In genomic region chr6:146674881-146675536, GRCm38 (mm10) we compare ENCODE assay signal across 11 mouse cellular contexts. TPM values are rescaled to one million over a fixed set of nuclear protein-coding genes. Genes with fewer than 3 reads are reported as not detected.
A peak's percentile ranks its signal among the peaks of the same experiment; 100 is the strongest.
DNase-seq lines count a peak whose midpoint lies in the region; ATAC-seq and TF ChIP-seq lines count a peak whose summit lies in the region.
"Had no signal": no experiment of that assay in that cellular context is flagged by ENCODE, and none has a peak within 500 bp of the region (broad histone marks: within the 10 kb centered on the region; RNA-seq: fewer than 3 reads in every experiment).

No protein-coding gene starts in this region.

- 0 out of 2 replicates have a peak, but pooled peaks have one; percentile 51 for ATAC-seq in limb, embryonic 13.5 days (ENCODE audit: low FRiP score, low read depth)
- ATAC-seq in heart, embryonic 16.5 days (replicated peaks; ENCODE audit: extremely low read depth, insufficient read depth, low FRiP score): peak; percentile 70

- no peaks in the 10 kb centered on the region for H3K79me2 ChIP-seq in myocyte (ENCODE audit: control insufficient read depth, insufficient read depth)

- H3K9me3 ChIP-seq in limb, embryonic 13.5 days: 0 out of 2 replicates have a peak, but pooled peaks cover 10% of the 10 kb centered on the region
- no peaks in the 10 kb centered on the region; the same call in 1 of the 2 replicates for H3K9me3 ChIP-seq in limb, embryonic 10.5 days (replicated peaks)
- peaks cover 13% of the 10 kb centered on the region for H3K9me3 ChIP-seq in heart, embryonic 16.5 days (replicated peaks; ENCODE audit: control insufficient read depth, low read length)

- WGBS in limb, embryonic 13.5 days: 74% methylated on average over 4 of the region's 4 CpGs
- WGBS in limb, embryonic 10.5 days: 80% methylated on average over 4 of the region's 4 CpGs
- 21% methylated on average over 4 of the region's 4 CpGs for WGBS in heart, embryonic 16.5 days

- DNase-seq in limb, embryonic 10.5 days (ENCODE audit: low spot score): no peak
- DNase-seq in Muller cell, postnatal 12 days (ENCODE audit: inconsistent ontology term): peak; percentile 42
- no peak for DNase-seq in frontal cortex, postnatal 10 days (ENCODE audit: low spot score in 2 of 2)
- no peak for DNase-seq in spleen, adult 12 weeks (ENCODE audit: low spot score)
- DNase-seq in frontal cortex, adult 2 months (ENCODE audit: extremely low spot score in 1 of 2, low spot score in 1 of 2): no peak

- TF ChIP-seq POLR2A in myocyte (IDR thresholded peaks at IDR 0.05; ENCODE audit: insufficient read length, low read depth): no peak

- H3K27ac ChIP-seq in limb, embryonic 13.5 days: peak overlapping the region; percentile 23; the same call in 1 of the 2 replicates
- H3K27ac ChIP-seq in limb, embryonic 10.5 days: no peak overlapping the region
- H3K27ac ChIP-seq in heart, embryonic 16.5 days (ENCODE audit: low read length): peak overlapping the region; percentile 79
- H3K27ac ChIP-seq: embryonic facial prominence, embryonic 13.5 days; hindbrain, embryonic 10.5 days had no signal

- no peaks in the 10 kb centered on the region for H3K36me3 ChIP-seq in limb, embryonic 13.5 days
- H3K36me3 ChIP-seq in limb, embryonic 10.5 days: no peaks in the 10 kb centered on the region
- no peaks in the 10 kb centered on the region for H3K36me3 ChIP-seq in heart, embryonic 16.5 days (ENCODE audit: control insufficient read depth, insufficient read depth)
- H3K36me3 ChIP-seq in myocyte (ENCODE audit: control insufficient read depth, insufficient read depth): no peaks in the 10 kb centered on the region
- H3K36me3 ChIP-seq: embryonic facial prominence, embryonic 13.5 days; hindbrain, embryonic 10.5 days had no signal

- H3K4me2 ChIP-seq in limb, embryonic 13.5 days (replicated peaks): no peak overlapping the region
- H3K4me2 ChIP-seq in heart, embryonic 16.5 days (ENCODE audit: low read depth, low read length): peak overlapping the region; percentile 4; the same call in 1 of the 2 replicates
- H3K4me2 ChIP-seq in myocyte (ENCODE audit: low read depth): peak overlapping the region; percentile 85
- H3K4me2 ChIP-seq: embryonic facial prominence, embryonic 13.5 days; liver, embryonic 11.5 days had no signal

- H3K9ac ChIP-seq in limb, embryonic 13.5 days: no peak overlapping the region
- H3K9ac ChIP-seq in heart, embryonic 16.5 days (ENCODE audit: low read length): peak overlapping the region; percentile 17; the same call in 1 of the 2 replicates
- H3K9ac ChIP-seq: embryonic facial prominence, embryonic 13.5 days had no signal

- H3ac ChIP-seq in myocyte (ENCODE audit: control insufficient read depth, insufficient read length): no peak overlapping the region

- no peak overlapping the region for H3K4me3 ChIP-seq in limb, embryonic 13.5 days
- H3K4me3 ChIP-seq in limb, embryonic 10.5 days: no peak overlapping the region
- no peak overlapping the region for H3K4me3 ChIP-seq in heart, embryonic 16.5 days (ENCODE audit: low read length)
- H3K4me3 ChIP-seq in myocyte: no peak overlapping the region
- H3K4me3 ChIP-seq: embryonic facial prominence, embryonic 13.5 days; hindbrain, embryonic 10.5 days had no signal

- H3K27me3 ChIP-seq in limb, embryonic 13.5 days: no peaks in the 10 kb centered on the region
- no peaks in the 10 kb centered on the region for H3K27me3 ChIP-seq in limb, embryonic 10.5 days (ENCODE audit: low read depth, poor library complexity, severe bottlenecking)
- H3K27me3 ChIP-seq in heart, embryonic 16.5 days (ENCODE audit: control insufficient read depth, insufficient read depth, low read length): no peaks in the 10 kb centered on the region
- H3K27me3 ChIP-seq in myocyte (ENCODE audit: control insufficient read depth, insufficient read depth, insufficient read length): no peaks in the 10 kb centered on the region
- H3K27me3 ChIP-seq: embryonic facial prominence, embryonic 13.5 days had no signal

- H3K4me1 ChIP-seq in limb, embryonic 13.5 days: no peaks in the 10 kb centered on the region
- no peaks in the 10 kb centered on the region for H3K4me1 ChIP-seq in limb, embryonic 10.5 days
- H3K4me1 ChIP-seq in heart, embryonic 16.5 days (ENCODE audit: control insufficient read depth, insufficient read depth, low read length): peaks cover 39% of the 10 kb centered on the region
- H3K4me1 ChIP-seq: embryonic facial prominence, embryonic 13.5 days; hindbrain, embryonic 10.5 days had no signal

TF ChIP-seq in myocyte, 11 proteins besides CTCF, POLR2A, EP300 and RAD21:
- TF ChIP-seq POLR2AphosphoS2 (IDR thresholded peaks at IDR 0.05; ENCODE audit: insufficient read length, low read depth) (no peak), USF1 (IDR thresholded peaks at IDR 0.05; ENCODE audit: low read depth) (no peak), REST (IDR thresholded peaks at IDR 0.05; ENCODE audit: insufficient read depth, insufficient read length) (no peak), TCF12 (IDR thresholded peaks at IDR 0.05; ENCODE audit: insufficient read depth, poor library complexity, severe bottlenecking) (no peak), TCF3 (IDR thresholded peaks at IDR 0.05; ENCODE audit: insufficient read length, low read depth) (no peak), CEBPB (IDR thresholded peaks at IDR 0.05; ENCODE audit: insufficient read depth, poor library complexity, severe bottlenecking) (peak; percentile 89), MYOD1 (IDR thresholded peaks at IDR 0.05; ENCODE audit: control insufficient read depth in 1 of 3, insufficient read length in 2 of 3, low read depth in 2 of 3) (no peak), SRF (IDR thresholded peaks at IDR 0.05; ENCODE audit: control insufficient read depth, insufficient read length, low read depth) (peak; percentile 88), E2F4 (IDR thresholded peaks at IDR 0.05; ENCODE audit: insufficient read depth) (no peak), MYOG (IDR thresholded peaks at IDR 0.05; ENCODE audit: control insufficient read depth in 1 of 3, insufficient read depth in 1 of 3, insufficient read length in 2 of 3, low read depth in 2 of 3) (no peak), MAX (IDR thresholded peaks at IDR 0.05; ENCODE audit: low read depth) (no peak)

RNA-seq across cellular contexts. Expression of gene Tm7sf3, which starts 32.4 kb away (rescaled TPM):
- 38.3 and 39.2 TPM in 2 replicates for polyA plus RNA-seq in limb, embryonic 13.5 days (2015; fragmentation: Nextera tagmentation; extraction: Ambion mirVana)
- 23.5 and 25.8 TPM in 2 replicates for polyA plus RNA-seq in limb, embryonic 10.5 days (2016; fragmentation: Nextera tagmentation; extraction: Ambion mirVana)
- polyA plus RNA-seq in heart, embryonic 16.5 days (2015; fragmentation: Nextera tagmentation; extraction: Ambion mirVana): 35.3 and 37.5 TPM in 2 replicates
- polyA plus RNA-seq in myocyte (2012; fragmentation: generic; extraction: Trizol): 9.3 TPM
- polyA plus RNA-seq in frontal cortex, adult 2 months (2012; rRNA removed): 27.6 and 29.3 TPM in 2 replicates

RNA-seq across cellular contexts. Expression of gene Med21, which starts 32.7 kb away (rescaled TPM):
- polyA plus RNA-seq in limb, embryonic 13.5 days (2015; fragmentation: Nextera tagmentation; extraction: Ambion mirVana): 160 and 165 TPM in 2 replicates
- polyA plus RNA-seq in limb, embryonic 10.5 days (2016; fragmentation: Nextera tagmentation; extraction: Ambion mirVana): 130 and 139 TPM in 2 replicates
- 143 and 150 TPM in 2 replicates for polyA plus RNA-seq in heart, embryonic 16.5 days (2015; fragmentation: Nextera tagmentation; extraction: Ambion mirVana)
- polyA plus RNA-seq in myocyte (2012; fragmentation: generic; extraction: Trizol): 53.5 TPM
- polyA plus RNA-seq in frontal cortex, adult 2 months (2012; rRNA removed): 65.5 and 68.3 TPM in 2 replicates

RNA-seq across cellular contexts. Expression of gene Stk38l, which starts 49.8 kb away (rescaled TPM):
- polyA plus RNA-seq in limb, embryonic 13.5 days (2015; fragmentation: Nextera tagmentation; extraction: Ambion mirVana): 23.0 TPM in 2 replicates
- polyA plus RNA-seq in limb, embryonic 10.5 days (2016; fragmentation: Nextera tagmentation; extraction: Ambion mirVana): 20.0 and 24.6 TPM in 2 replicates
- polyA plus RNA-seq in heart, embryonic 16.5 days (2015; fragmentation: Nextera tagmentation; extraction: Ambion mirVana): 28.9 and 30.3 TPM in 2 replicates
- 6.9 TPM for polyA plus RNA-seq in myocyte (2012; fragmentation: generic; extraction: Trizol)
- polyA plus RNA-seq in frontal cortex, adult 2 months (2012; rRNA removed): 17.8 and 18.3 TPM in 2 replicates
